Mouse (Mus musculus): ENCODE measurements around the gene A830031A19Rik.

Gene A830031A19Rik

GRCm38 (mm10) chr11:24095236-24095635, 20.4 kb upstream of the A830031A19Rik start:
- no peak for DNase-seq

- DNase-seq, result no peak
Observed at GRCm38 (mm10) chr11:24094086-24094487, 19.2 kb upstream of the A830031A19Rik start.

GRCm38 (mm10) chr11:24092618-24093017, 17.8 kb upstream of the A830031A19Rik start:
- DNase-seq, result no peak

GRCm38 (mm10) chr11:24091393-24092080, 16.7 kb upstream of the A830031A19Rik start:
- no peak for DNase-seq

GRCm38 (mm10) chr11:24090443-24090842, 15.6 kb upstream of the A830031A19Rik start:
- no peak for DNase-seq

- DNase-seq, result no peak
Observed at GRCm38 (mm10) chr11:24087069-24087468, 12.2 kb upstream of the A830031A19Rik start.

- no peak for DNase-seq
Observed at GRCm38 (mm10) chr11:24085986-24086385, 11.1 kb upstream of the A830031A19Rik start.

- no peak for DNase-seq
Observed at GRCm38 (mm10) chr11:24084590-24084989, 9.7 kb upstream of the A830031A19Rik start.

GRCm38 (mm10) chr11:24084077-24084476, 9.2 kb upstream of the A830031A19Rik start:
- no peak for DNase-seq

GRCm38 (mm10) chr11:24083423-24083822, 8.6 kb upstream of the A830031A19Rik start:
- DNase-seq, result no peak

GRCm38 (mm10) chr11:24083076-24083405, 8.2 kb upstream of the A830031A19Rik start:
- no peak for DNase-seq

GRCm38 (mm10) chr11:24082385-24083075, 7.7 kb upstream of the A830031A19Rik start:
- DNase-seq, result no peak

- DNase-seq, result peak; percentile 57 to 73
Observed at GRCm38 (mm10) chr11:24081687-24082384, 7.0 kb upstream of the A830031A19Rik start.

- peak; percentile 52 to 65 for DNase-seq
Observed at GRCm38 (mm10) chr11:24081016-24081686, 6.3 kb upstream of the A830031A19Rik start.

- DNase-seq, result peak; percentile 38 to 56
Observed at GRCm38 (mm10) chr11:24080541-24080940, 5.7 kb upstream of the A830031A19Rik start.

GRCm38 (mm10) chr11:24079392-24080391, 4.8 kb upstream of the A830031A19Rik start:
- DNase-seq, result peak; percentile 57 to 68

- DNase-seq, result peak; percentile 45 to 54
Observed at GRCm38 (mm10) chr11:24078706-24079316, 4.0 kb upstream of the A830031A19Rik start.

- DNase-seq, result peak; percentile 50 to 58
Observed at GRCm38 (mm10) chr11:24077795-24078705, 3.2 kb upstream of the A830031A19Rik start, which contains the start of gene Bcl11a. Bcl11a (plus strand) TSS chr11:24078056.

- peak; percentile 56 to 73 for DNase-seq
Observed at GRCm38 (mm10) chr11:24076821-24077730, 2.2 kb upstream of the A830031A19Rik start.
